Mouse (Mus musculus) left cerebral cortex, adult 11 months (tissue): ENCODE data around the gene Krt33a.

Source experiments
- DNase-seq: peaks from one replicate; pipeline ENCODE4 v3.0.0; 2022; ENCODE audit warnings: low spot score

The Krt33a gene

DNA sequence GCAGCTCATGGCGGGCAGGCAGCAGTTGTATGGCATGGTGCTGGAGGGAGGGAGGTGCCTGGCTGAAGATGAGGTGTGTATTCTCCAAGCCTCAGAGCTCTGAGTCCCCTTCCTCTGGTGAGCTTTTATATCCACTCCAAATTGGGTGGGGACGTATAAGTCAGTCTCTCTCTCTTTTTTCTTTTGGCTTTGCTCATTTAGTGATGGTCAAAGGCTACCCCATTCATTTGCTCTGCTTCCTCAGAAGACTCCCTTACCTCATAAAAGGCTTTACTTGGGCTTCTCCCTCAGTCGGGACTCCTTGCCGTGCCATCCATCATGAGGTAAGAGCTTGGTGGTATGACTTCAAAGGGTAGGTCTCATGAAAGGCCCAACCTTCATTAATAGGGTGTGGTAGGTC, at the start of gene Krt33a:
Gene Krt33a (minus strand): TSS at position 101 of the 400 bp plus-strand sequence.
- DNase-seq = no peak

- DNase-seq = no peak
These were observed 42.9 kb upstream of the Krt33a start for GRCm38 (mm10) chr11:100058875-100059274.

GRCm38 (mm10) chr11:100055686-100056655, 40.0 kb upstream of the Krt33a start:
- DNase-seq = no peak

GRCm38 (mm10) chr11:100050451-100050850, 34.4 kb upstream of the Krt33a start, which contains the start of gene Krt31:
Gene Krt31 (minus strand): TSS chr11:100050551.
- no peak for DNase-seq

DNA sequence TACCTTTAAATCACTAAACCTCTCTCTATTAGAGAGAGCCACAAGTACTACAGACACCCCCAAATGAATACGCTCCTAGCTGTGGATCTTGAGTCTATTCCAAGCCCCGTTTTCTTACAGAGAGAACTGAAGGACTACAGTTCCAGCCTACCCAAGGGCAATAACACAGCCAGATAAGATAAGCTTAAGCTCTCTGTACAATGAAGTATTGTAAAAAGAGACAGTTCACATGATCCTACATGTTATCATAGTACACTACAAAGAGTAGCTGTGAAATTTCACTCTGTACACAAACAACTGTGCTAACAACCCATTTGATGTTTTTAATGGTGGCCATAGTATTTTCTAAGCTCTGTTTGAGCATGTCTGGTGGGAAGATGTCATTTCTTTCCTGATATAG, 31.2 kb upstream of the Krt33a start:
- no peak for DNase-seq

- DNase-seq = no peak
These were observed 30.4 kb upstream of the Krt33a start for GRCm38 (mm10) chr11:100046303-100046866.

GRCm38 (mm10) chr11:100041454-100041853, 25.4 kb upstream of the Krt33a start, which contains the start of gene Krt34:
Gene Krt34 (minus strand): TSS chr11:100041554.
- no peak for DNase-seq

- DNase-seq = no peak
These were observed 13.8 kb upstream of the Krt33a start, which contains the start of gene Krt33b for GRCm38 (mm10) chr11:100029768-100030167. Gene Krt33b (minus strand): TSS chr11:100029868.

DNA sequence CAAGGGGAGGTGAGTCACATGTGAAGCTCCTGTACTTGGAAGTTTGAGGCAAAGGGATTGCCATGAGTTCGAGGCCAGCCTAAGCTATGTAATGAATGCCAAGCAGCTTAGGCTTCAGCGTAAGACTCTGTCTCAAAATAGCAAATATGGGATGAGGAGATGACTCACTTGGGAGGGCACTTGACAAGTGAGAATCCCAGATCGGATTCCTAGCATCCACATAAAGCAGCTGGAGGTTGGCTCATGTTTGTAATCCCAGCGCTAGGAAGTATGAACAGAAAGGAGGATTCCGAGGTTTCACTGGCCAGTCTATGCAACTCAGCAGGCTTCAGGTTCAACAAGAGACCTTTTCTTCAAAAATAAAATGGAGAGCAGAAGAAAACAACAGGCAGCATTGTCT, 5.4 kb upstream of the Krt33a start:
- no peak for DNase-seq

DNA sequence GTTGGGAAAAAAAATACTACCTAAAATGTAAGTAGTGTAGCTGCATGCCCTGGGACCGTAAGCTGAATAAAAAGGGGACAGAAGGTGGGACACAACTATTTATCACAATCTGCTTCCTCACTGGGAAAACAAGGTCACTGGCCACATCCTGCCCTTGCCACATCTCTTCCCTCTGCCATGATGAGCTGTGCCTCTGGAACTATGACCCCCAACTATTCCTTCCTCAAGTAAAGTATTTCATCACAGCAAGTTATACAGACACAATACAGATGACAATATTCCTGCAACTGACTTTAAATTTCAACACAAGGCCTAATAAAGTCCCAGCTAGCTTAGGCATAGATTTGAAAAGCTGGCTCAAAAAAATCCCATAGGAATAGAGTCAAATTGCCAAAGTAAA, 3.5 kb upstream of the Krt33a start:
- no peak for DNase-seq

GRCm38 (mm10) chr11:100013691-100014171, 2.3 kb downstream of the Krt33a start:
- DNase-seq = no peak

DNA sequence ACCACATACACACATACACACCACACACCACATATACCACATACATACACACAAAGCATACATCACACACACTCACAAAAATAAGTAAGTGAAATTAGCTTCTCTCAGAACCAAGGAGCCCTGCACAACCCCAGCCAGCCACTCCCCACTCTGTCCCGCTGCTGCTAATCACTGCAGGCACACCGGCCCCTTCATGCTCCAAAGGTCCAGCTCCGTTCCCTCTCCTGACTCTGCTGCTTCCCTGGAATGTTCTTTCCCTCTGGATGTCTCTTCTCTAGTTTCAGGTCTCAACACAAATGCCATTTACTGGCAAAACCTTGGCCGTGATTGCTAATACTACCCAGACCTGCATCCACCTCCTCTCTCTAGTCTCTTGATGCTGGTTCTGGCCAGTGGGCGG, 5.3 kb downstream of the Krt33a start:
- no peak for DNase-seq

- DNase-seq = no peak
These were observed 7.7 kb downstream of the Krt33a start for GRCm38 (mm10) chr11:100008336-100008735.

GRCm38 (mm10) chr11:100006624-100007023, 9.4 kb downstream of the Krt33a start:
- no peak for DNase-seq

DNA sequence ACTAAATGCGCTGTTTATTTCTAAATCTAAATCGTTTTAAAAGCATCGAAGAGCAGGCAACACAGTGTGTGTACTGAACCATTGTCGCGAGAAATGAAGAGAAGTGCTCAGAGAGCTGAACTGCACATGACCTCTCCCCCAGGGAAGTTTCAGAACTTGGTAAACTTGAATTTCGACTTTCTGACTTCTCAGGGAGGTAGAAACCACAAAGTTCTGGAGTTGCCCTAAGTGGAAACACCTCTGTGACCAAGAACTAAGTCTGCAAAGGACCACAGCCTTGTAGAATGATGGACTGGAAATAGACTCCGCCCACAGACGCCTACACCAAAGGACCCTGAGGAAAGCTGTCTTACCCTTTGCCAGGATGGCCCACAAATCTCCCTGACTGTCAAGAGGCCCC, 10.1 kb downstream of the Krt33a start:
- no peak for DNase-seq

DNA sequence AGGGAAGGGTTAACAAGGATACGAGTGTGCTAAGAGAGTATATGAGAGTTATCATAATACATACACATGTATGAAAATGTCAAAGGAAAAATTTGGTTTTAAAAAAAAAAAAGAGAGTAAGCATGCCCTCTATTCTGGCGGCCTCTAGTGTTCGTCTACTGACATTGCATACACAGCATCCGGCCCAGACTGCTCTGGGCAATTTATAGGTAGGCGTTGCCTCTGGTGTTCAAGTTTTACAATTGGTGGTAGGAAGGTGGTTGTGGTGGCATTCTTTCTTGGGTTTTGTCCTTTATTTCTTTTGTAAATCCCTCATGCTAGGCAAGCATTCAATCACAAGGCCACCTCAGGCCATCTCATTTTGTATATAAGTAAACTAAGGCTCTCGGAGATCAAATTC, 11.2 kb downstream of the Krt33a start:
- DNase-seq = peak; percentile 52

- no peak for DNase-seq
These were observed 16.9 kb downstream of the Krt33a start for GRCm38 (mm10) chr11:99999091-99999490.

GRCm38 (mm10) chr11:99994384-99994661, 21.7 kb downstream of the Krt33a start:
- no peak for DNase-seq

DNA sequence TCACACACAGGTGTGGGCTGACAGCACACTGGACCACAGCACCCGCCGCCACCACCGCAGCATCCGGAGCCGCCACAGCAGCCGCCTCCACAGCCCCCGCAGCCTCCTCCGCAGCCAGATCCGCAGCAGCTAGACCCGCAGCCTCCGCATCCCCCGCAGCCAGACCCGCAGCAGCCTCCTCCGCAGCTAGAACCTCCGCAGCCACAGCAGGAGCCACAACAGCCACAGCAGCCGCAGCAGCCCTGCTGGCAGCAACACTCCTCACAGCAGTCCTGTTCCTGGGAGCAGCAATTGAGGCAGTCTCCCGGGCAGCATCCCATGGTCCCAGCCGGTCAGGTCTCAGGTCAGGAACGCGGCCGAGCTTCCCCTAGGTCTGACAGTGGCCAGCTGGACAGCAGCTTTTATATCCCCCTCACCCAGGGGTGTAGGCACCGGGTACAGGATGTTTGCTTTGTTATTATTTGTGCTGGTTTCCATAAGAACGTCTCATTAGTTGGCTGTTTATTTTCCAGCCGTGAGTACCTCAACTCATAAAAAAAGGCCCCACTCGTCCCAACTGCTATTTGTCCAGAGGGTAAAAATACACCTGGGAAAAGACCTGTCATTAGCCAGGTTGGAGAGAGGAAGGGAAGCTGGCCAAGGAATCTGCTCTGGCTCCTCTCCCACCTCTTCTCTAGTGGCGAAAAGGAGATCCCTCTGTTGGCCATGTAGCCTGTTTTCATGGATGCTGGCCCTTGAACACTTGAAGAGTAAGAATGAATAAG, 22.2 kb downstream of the Krt33a start, which contains the start of gene Krtap17-1:
Gene Krtap17-1 (minus strand): TSS at position 375 of the 764 bp plus-strand sequence.
- no peak for DNase-seq

- DNase-seq = no peak
These were observed 25.4 kb downstream of the Krt33a start for GRCm38 (mm10) chr11:99990571-99990970.

GRCm38 (mm10) chr11:99989881-99990405, 26.1 kb downstream of the Krt33a start:
- DNase-seq = no peak

- no peak for DNase-seq
These were observed 27.5 kb downstream of the Krt33a start for GRCm38 (mm10) chr11:99988530-99988929.
